Mouse (Mus musculus): ENCODE measurements around the gene Tuba8. TPM values are rescaled to one million over a fixed set of nuclear protein-coding genes. Genes with fewer than 3 reads are reported as not detected.

The Tuba8 gene
- polyA plus RNA-seq, 1 experiment from 2014 or later = 0.64 TPM

DNA sequence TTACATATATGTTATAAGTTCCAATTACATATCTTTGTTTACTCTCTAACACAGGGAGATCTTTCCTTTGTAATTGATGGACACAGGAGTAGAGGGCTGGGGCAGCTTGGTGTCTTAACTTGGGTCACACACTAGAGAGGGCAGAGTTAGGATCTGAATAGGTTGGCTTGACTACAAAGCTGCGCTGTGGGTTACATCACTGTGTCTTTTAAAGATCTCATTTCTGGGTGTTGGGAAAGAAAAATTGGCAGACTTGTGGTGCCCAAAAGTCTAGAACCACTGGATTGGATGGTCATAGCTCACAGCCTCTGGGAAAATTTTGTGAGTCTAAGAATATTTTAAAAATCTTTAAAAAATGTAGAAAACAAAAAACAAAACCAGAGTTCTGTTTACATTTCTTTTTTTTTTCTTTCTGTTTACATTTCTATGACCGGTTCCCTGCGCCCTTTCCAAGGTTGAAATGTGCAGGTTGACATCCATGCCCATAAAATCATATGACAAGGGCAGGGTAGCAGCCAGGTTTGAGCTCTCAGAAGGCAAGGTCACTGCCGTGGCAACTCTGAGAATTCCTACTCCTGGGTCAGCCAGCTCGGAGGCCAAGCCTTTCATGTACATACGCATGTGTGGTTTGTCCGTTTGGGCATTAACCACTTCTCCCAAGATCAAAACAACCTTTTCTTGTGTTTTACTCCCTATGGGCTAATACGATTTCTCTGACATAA lies 11.5 kb downstream of the Tuba8 start:
- ATAC-seq (ENCODE audit: low FRiP score, low read depth) = no peak
- H3K9me3 ChIP-seq = no peaks in the 10 kb centered on the region
- H3K36me3 ChIP-seq = no peaks in the 10 kb centered on the region
- 83% methylated on average over 8 of the region's 8 CpGs for WGBS
- no peaks in the 10 kb centered on the region for H3K4me1 ChIP-seq
- H3K27ac ChIP-seq = no peak overlapping the region
- H3K4me2 ChIP-seq (replicated peaks) = no peak overlapping the region
- H3K27me3 ChIP-seq = no peaks in the 10 kb centered on the region
- no peak overlapping the region for H3K9ac ChIP-seq
- no peak overlapping the region for H3K4me3 ChIP-seq

GRCm38 (mm10) chr6:121223001-121223400 lies 12.5 kb downstream of the Tuba8 start:
- Histone ChIP-seq H3K4me2 (replicated peaks) (no peak overlapping the region), H3K9ac (no peak overlapping the region), H3K27ac (no peak overlapping the region), H3K4me3 (no peak overlapping the region), H3K36me3 (no peaks in the 10 kb centered on the region), H3K4me1 (0 out of 2 replicates have a peak, but pooled peaks cover 3% of the 10 kb centered on the region), H3K27me3 (no peaks in the 10 kb centered on the region), H3K9me3 (no peaks in the 10 kb centered on the region)
- 95% methylated on average over 14 of the region's 14 CpGs for WGBS
- no peak for ATAC-seq (ENCODE audit: low FRiP score, low read depth)

DNA sequence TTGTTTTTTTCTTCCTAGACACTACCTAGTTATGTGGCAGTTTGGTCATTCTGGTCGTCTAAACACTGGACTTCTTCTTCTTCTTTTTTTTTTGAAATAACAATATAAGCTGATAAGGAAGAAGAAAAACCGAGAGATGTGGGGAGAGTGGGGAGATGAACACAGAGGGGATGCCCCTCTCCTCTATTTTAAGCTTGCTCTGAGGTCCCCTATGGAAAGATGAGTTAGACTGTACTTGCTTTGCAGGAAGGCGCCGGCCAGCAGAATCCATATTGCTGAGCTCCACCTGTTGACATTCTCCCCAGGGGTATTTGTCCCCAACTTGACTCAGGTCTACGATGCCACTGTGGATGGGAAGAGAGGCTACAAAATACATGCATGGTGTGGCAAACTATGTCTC lies 13.6 kb downstream of the Tuba8 start:
- Histone ChIP-seq H3K27ac (no peak overlapping the region), H3K9me3 (no peaks in the 10 kb centered on the region), H3K36me3 (no peaks in the 10 kb centered on the region), H3K4me3 (no peak overlapping the region), H3K4me1 (0 out of 2 replicates have a peak, but pooled peaks cover 3% of the 10 kb centered on the region), H3K9ac (no peak overlapping the region), H3K27me3 (no peaks in the 10 kb centered on the region), H3K4me2 (replicated peaks) (no peak overlapping the region)
- ATAC-seq (ENCODE audit: low FRiP score, low read depth) = no peak
- 66% methylated on average over 5 of the region's 5 CpGs for WGBS

GRCm38 (mm10) chr6:121224993-121225392 lies 14.5 kb downstream of the Tuba8 start:
- no peak overlapping the region for H3K9ac ChIP-seq
- WGBS = 10% methylated on average over 6 of the region's 6 CpGs
- H3K4me2 ChIP-seq (replicated peaks) = no peak overlapping the region
- ATAC-seq (ENCODE audit: low FRiP score, low read depth) = no peak
- 0 out of 2 replicates have a peak, but pooled peaks cover 3% of the 10 kb centered on the region for H3K4me1 ChIP-seq
- no peaks in the 10 kb centered on the region for H3K9me3 ChIP-seq
- no peak overlapping the region for H3K4me3 ChIP-seq
- no peaks in the 10 kb centered on the region for H3K36me3 ChIP-seq
- H3K27me3 ChIP-seq = no peaks in the 10 kb centered on the region
- no peak overlapping the region for H3K27ac ChIP-seq

DNA sequence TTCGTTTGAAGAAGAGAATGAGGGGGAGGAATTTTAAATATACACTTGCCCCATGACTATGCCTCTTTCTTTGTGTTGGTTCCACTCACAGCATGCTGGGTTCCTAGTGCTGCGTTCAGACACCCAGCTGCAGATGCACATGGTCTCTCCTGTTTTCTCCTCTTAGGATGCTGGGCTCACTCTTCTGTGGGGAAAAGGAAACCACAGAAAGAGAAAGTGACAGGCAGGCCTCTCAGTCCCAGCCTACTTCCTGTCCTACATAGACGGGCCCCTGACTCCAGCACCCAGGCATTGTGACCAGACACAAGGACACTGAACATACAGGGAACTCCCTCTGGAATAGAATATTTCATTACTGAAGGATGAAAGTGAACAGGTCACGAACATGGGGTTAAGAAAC lies 15.5 kb downstream of the Tuba8 start:
- Histone ChIP-seq H3K36me3 (no peaks in the 10 kb centered on the region), H3K4me3 (no peak overlapping the region), H3K9me3 (no peaks in the 10 kb centered on the region), H3K4me2 (replicated peaks) (no peak overlapping the region), H3K4me1 (0 out of 2 replicates have a peak, but pooled peaks cover 3% of the 10 kb centered on the region), H3K27ac (no peak overlapping the region), H3K27me3 (no peaks in the 10 kb centered on the region), H3K9ac (no peak overlapping the region)
- ATAC-seq (ENCODE audit: low FRiP score, low read depth) = no peak
- 63% methylated on average over 4 of the region's 4 CpGs for WGBS

DNA sequence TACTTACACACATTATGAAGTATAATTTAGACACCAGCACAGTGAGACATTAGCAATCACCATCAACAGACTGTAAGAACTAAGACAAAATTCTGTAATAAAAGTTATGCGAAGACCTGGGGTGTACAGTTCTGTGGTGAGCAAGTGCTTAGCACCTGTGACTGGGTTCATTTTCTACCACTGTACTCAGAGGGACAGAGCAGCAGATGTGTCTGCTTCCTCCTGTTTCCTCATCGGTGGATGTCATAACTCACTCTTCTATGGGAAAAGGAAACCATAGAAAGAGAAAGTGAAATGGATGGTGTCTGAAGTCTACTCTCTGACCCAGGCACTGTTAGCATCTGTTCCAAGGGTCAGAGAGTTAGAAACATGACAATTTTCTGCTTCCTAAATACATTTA lies 16.2 kb downstream of the Tuba8 start:
- Histone ChIP-seq H3K27me3 (no peaks in the 10 kb centered on the region), H3K4me2 (replicated peaks) (no peak overlapping the region), H3K9ac (no peak overlapping the region), H3K27ac (no peak overlapping the region), H3K36me3 (no peaks in the 10 kb centered on the region), H3K4me3 (no peak overlapping the region), H3K9me3 (no peaks in the 10 kb centered on the region), H3K4me1 (0 out of 2 replicates have a peak, but pooled peaks cover 3% of the 10 kb centered on the region)
- WGBS = 87% methylated on average over 2 of the region's 2 CpGs
- no peak for ATAC-seq (ENCODE audit: low FRiP score, low read depth)

DNA sequence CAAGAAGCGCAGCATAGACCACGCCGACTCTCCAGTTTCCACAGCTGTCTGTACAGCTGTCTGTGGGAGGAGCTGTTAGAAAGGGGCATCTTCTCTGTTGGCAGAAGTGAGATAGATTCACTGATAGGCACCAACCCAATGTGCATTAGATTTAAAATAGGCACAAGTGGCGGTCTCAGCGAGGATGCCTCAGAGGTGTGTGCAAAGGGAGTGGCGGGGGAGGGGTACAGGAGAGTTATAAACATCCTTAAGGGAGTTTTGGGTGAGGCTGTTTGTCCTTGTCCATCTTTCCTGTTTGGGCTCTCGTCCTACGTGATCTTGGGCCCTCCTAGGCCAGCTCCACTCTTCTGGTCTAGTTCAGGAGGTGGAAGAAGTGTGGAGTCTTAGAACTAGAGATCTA lies 17.9 kb downstream of the Tuba8 start:
- ATAC-seq (ENCODE audit: low FRiP score, low read depth) = no peak
- no peaks in the 10 kb centered on the region for H3K27me3 ChIP-seq
- H3K9me3 ChIP-seq = no peaks in the 10 kb centered on the region
- no peak overlapping the region for H3K9ac ChIP-seq
- 69% methylated on average over 8 of the region's 8 CpGs for WGBS
- no peak overlapping the region for H3K4me2 ChIP-seq (replicated peaks)
- H3K4me3 ChIP-seq = no peak overlapping the region
- H3K27ac ChIP-seq = no peak overlapping the region
- 0 out of 2 replicates have a peak, but pooled peaks cover 3% of the 10 kb centered on the region for H3K4me1 ChIP-seq
- H3K36me3 ChIP-seq = no peaks in the 10 kb centered on the region

DNA sequence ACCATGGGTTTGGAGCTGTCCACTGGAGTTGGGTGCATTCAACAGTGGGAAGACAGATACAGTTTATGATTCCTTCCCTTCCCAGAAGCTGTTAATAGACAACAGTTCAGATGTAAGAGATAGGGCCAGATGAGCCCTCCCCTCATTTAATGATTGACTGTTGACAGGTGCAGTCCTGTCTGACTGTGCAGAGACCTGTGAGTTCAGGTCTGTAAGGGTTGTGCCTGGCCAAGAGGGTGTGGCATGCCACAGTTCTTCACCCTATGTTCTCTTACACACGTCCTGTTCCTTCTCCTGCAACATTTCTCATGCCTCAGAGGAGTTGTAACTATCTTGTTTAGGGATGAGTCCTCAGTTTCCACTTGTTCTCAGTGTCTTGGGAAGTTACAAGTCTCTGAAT lies 22.2 kb downstream of the Tuba8 start:
- H3K36me3 ChIP-seq = no peaks in the 10 kb centered on the region
- H3K9ac ChIP-seq = no peak overlapping the region
- no peaks in the 10 kb centered on the region for H3K4me1 ChIP-seq
- no peaks in the 10 kb centered on the region for H3K9me3 ChIP-seq
- 63% methylated on average over 1 of the region's 1 CpGs for WGBS
- no peak overlapping the region for H3K4me3 ChIP-seq
- H3K27me3 ChIP-seq = no peaks in the 10 kb centered on the region
- H3K4me2 ChIP-seq (replicated peaks) = no peak overlapping the region
- H3K27ac ChIP-seq = no peak overlapping the region
- ATAC-seq (ENCODE audit: low FRiP score, low read depth) = no peak

DNA sequence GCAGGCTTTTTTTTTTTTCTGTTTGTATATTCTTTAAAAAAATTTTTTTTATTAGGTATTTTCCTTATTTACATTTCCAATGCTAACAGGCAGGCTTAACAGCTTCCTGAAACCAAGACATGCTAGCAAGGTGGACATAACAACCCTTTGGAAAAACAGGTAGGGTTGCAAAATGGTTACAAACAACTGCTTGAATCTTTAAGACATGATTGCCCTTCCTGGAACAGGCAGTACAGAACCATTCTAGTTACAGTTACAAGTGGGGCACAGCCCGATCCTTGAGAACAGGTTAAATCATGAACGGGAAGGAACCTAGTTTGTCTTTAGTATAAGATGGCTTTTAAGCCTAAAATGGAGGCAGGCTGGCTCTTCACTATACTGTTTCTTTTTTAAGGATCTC lies 25.9 kb downstream of the Tuba8 start:
- no peak overlapping the region for H3K27ac ChIP-seq
- no peaks in the 10 kb centered on the region for H3K36me3 ChIP-seq
- no peaks in the 10 kb centered on the region for H3K27me3 ChIP-seq

GRCm38 (mm10) chr6:121238209-121238608 lies 27.7 kb downstream of the Tuba8 start:
- Histone ChIP-seq H3K36me3 (no peaks in the 10 kb centered on the region), H3K9ac (no peak overlapping the region), H3K4me1 (no peaks in the 10 kb centered on the region), H3K27ac (no peak overlapping the region), H3K27me3 (0 out of 2 replicates have a peak, but pooled peaks cover 4% of the 10 kb centered on the region), H3K4me2 (replicated peaks) (no peak overlapping the region), H3K9me3 (no peaks in the 10 kb centered on the region), H3K4me3 (no peak overlapping the region)
- ATAC-seq (ENCODE audit: low FRiP score, low read depth) = no peak
- 93% methylated on average over 4 of the region's 4 CpGs for WGBS

More for the DNA sequence above, 25.9 kb downstream of the Tuba8 start:
- no peak for ATAC-seq (ENCODE audit: low FRiP score, low read depth)
- no peak overlapping the region for H3K4me3 ChIP-seq
- no peaks in the 10 kb centered on the region for H3K4me1 ChIP-seq
- 92% methylated on average over 2 of the region's 2 CpGs for WGBS
- no peaks in the 10 kb centered on the region for H3K9me3 ChIP-seq
- no peak overlapping the region for H3K4me2 ChIP-seq (replicated peaks)
- no peak overlapping the region for H3K9ac ChIP-seq

GRCm38 (mm10) chr6:121241780-121242179 lies 31.3 kb downstream of the Tuba8 start:
- ATAC-seq (ENCODE audit: low FRiP score, low read depth) = no peak
- Histone ChIP-seq H3K4me3 (no peak overlapping the region), H3K4me1 (no peaks in the 10 kb centered on the region), H3K27me3 (peaks cover 15% of the 10 kb centered on the region), H3K36me3 (no peaks in the 10 kb centered on the region), H3K27ac (no peak overlapping the region), H3K9me3 (no peaks in the 10 kb centered on the region), H3K4me2 (replicated peaks) (no peak overlapping the region), H3K9ac (no peak overlapping the region)
- WGBS = 82% methylated on average over 2 of the region's 2 CpGs

- 45% methylated on average over 10 of the region's 10 CpGs for WGBS
- H3K9ac ChIP-seq = no peak overlapping the region
- H3K4me2 ChIP-seq (replicated peaks) = no peak overlapping the region
- H3K27ac ChIP-seq = no peak overlapping the region
- no peaks in the 10 kb centered on the region for H3K4me1 ChIP-seq
- no peaks in the 10 kb centered on the region for H3K36me3 ChIP-seq
- peaks cover 15% of the 10 kb centered on the region for H3K27me3 ChIP-seq
- H3K9me3 ChIP-seq = no peaks in the 10 kb centered on the region
- ATAC-seq (ENCODE audit: low FRiP score, low read depth) = no peak
- no peak overlapping the region for H3K4me3 ChIP-seq
Observed at GRCm38 (mm10) chr6:121243161-121243560, 32.7 kb downstream of the Tuba8 start.

Data from limb, embryonic 13.5 days (tissue).